Mouse (Mus musculus) bone marrow, adult 2 months (tissue): ENCODE measurements around the gene Mettl14. TPM values are rescaled to one million over a fixed set of nuclear protein-coding genes. Genes with fewer than 3 reads are reported as not detected.

Source experiments
- H3K27ac ChIP-seq: fragments of 200-500 bp; 2 replicates; pipeline ENCODE4 v1.5.1; 2012; ENCODE audit warnings: low read depth, mild to moderate bottlenecking, control low read depth, inconsistent platforms, low read length; ENCODE audit not compliant: control insufficient read depth, poor library complexity, insufficient read depth
- H3K4me1 ChIP-seq: fragments of 200-500 bp; 2 replicates; pipeline ENCODE4 v1.6.1; 2011; ENCODE audit warnings: low read length; ENCODE audit not compliant: control insufficient read depth, insufficient read depth
- H3K4me3 ChIP-seq: fragments of 200-500 bp; replicated peaks from 2 replicates; pipeline ENCODE3; 2011; ENCODE audit warnings: mild to moderate bottlenecking, low read depth, low read length, control low read depth; ENCODE audit not compliant: control insufficient read depth
- CTCF ChIP-seq: fragments of 200-500 bp; IDR thresholded peaks from 2 replicates; pipeline ENCODE4 v1.5.1; 2011; ENCODE audit warnings: low read length, control low read depth; ENCODE audit not compliant: control insufficient read depth, insufficient read depth
- POLR2A ChIP-seq: fragments of 200-500 bp; IDR thresholded peaks from 2 replicates; pipeline ENCODE4 v1.6.1; 2011; ENCODE audit warnings: low read depth, mild to moderate bottlenecking, control low read depth, low read length, borderline replicate concordance; ENCODE audit not compliant: control insufficient read depth
- WGBS: fragments of 180-500 bp; shearing (Covaris S2); methylation state at CpG from one replicate; pipeline ENCODE4 v1.1.7; 2018; 5-methylcytosine and 5-hydroxymethylcytosine counted together
- polyA plus RNA-seq: library from polyadenylated mRNA; stranded (reverse); fragments of >200 nt; gene quantifications from 2 replicates; pipeline ENCODE4 v1.2.4, GENCODE M21; 2011; ENCODE audit warnings: low replicate concordance; ENCODE audit not compliant: missing spikeins, insufficient read depth, insufficient read length

Mettl14 gene
- polyA plus RNA-seq, result 10.8 and 11.3 TPM in 2 replicates

DNA sequence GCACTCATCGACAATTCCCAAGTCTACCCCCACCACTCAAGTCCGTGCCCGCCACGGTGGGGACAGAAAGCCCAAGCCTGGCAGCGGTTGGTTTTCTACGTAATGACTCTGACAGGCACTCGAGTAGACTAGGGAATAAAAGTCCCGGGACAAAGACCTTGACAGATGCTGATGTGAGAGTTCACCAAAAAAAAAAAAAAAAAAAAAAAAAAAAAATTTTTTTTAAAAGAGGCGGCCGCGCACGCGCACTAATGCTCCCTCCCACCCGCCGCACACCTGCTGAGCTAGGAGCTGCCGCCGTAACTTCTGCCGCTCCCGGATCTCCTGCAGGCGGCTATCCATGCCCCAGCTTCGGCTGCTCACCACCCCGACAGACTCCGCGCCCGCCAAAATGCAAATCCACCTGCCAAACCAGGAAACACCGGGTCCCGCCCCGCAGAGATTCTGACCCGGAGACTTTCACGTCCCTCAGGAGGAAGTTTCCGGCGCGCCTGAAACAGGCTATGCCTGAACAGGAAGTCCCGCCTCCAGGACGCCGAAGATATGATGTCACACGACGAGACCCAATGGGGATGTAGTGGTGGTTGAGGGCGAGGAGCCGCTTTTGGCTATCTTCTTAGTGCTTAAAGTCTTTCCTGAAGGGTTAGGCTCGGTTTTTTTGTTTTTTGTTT lies at the start of gene Mettl14:
Gene Mettl14, minus strand, starts transcription at position 623 of the 671 bp plus-strand sequence.
- no peaks in the 10 kb centered on the region for H3K4me1 ChIP-seq
- WGBS, result under 1% methylated on average over 41 of the region's 41 CpGs
- no peak; the same call in 1 of the 2 replicates for TF ChIP-seq POLR2A
- H3K27ac ChIP-seq, result peak within 1 kb of the TSS; percentile 88
- H3K4me3 ChIP-seq, result peak within 1 kb of the TSS; percentile 89

- Histone ChIP-seq H3K4me3 (no peak overlapping the region), H3K27ac (no peak overlapping the region), H3K4me1 (no peaks in the 10 kb centered on the region)
- 76% methylated on average over 3 of the region's 3 CpGs for WGBS
- TF ChIP-seq CTCF (no peak), POLR2A (no peak)
Measured at GRCm38 (mm10) chr3:123433362-123433761, 47.5 kb upstream of the Mettl14 start.

DNA sequence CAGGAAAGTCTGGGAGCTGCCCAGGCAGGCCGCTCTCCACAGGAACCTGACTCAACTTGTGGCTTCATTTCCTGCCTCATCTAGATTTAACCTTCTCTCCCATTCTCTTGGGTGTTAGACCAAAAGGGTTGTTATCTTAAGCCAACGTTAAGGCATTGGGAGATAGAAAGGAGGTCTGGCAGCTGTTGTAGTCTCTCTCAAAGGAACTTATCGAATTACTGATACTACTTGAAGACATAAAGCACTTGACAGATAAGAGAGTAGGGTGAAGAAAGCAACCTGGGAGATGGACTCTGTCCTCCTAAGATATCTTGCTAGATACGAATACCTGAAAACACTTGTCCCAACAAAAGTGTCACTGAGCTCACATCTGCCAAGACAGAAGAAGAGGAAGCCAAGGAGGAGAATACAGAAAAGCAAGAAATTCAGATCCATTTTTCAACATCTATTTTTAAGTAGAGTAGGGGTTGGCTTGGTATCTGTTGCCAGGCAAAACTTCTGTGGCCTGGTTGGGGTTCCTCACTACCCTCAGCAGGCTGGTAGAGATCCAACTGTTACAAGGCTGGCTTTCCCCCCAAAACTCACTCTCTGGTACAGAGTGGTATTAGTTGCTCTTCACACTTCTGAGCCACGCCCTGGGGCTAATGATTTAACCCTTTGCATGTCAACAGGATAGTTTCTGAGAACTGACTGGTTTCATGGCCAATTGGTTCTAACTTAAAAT lies 46.2 kb upstream of the Mettl14 start:
- 40% methylated on average over 5 of the region's 5 CpGs for WGBS
- TF ChIP-seq POLR2A, result no peak
- no peak for TF ChIP-seq CTCF
- Histone ChIP-seq H3K4me1 (no peaks in the 10 kb centered on the region), H3K4me3 (no peak overlapping the region), H3K27ac (no peak overlapping the region)

- 77% methylated on average over 22 of the region's 22 CpGs for WGBS
- no peaks in the 10 kb centered on the region for H3K4me1 ChIP-seq
Measured at GRCm38 (mm10) chr3:123429597-123430458, 43.9 kb upstream of the Mettl14 start.

GRCm38 (mm10) chr3:123428005-123428404 lies 42.1 kb upstream of the Mettl14 start:
- H3K27ac ChIP-seq, result no peak overlapping the region
- H3K4me1 ChIP-seq, result no peaks in the 10 kb centered on the region
- no peak for TF ChIP-seq CTCF
- TF ChIP-seq POLR2A, result no peak
- 69% methylated on average over 4 of the region's 4 CpGs for whole genome bisulfite sequencing
- no peak overlapping the region for H3K4me3 ChIP-seq

More at GRCm38 (mm10) chr3:123429597-123430458, 43.9 kb upstream of the Mettl14 start:
- TF ChIP-seq CTCF (no peak), POLR2A (no peak)
- no peak overlapping the region for H3K27ac ChIP-seq
- H3K4me3 ChIP-seq, result no peak overlapping the region

GRCm38 (mm10) chr3:123425647-123426046 lies 39.7 kb upstream of the Mettl14 start:
- 72% methylated on average over 2 of the region's 2 CpGs for WGBS
- no peak overlapping the region for H3K27ac ChIP-seq
- H3K4me3 ChIP-seq, result no peak overlapping the region
- TF ChIP-seq POLR2A (no peak), CTCF (no peak)
- no peaks in the 10 kb centered on the region for H3K4me1 ChIP-seq

DNA sequence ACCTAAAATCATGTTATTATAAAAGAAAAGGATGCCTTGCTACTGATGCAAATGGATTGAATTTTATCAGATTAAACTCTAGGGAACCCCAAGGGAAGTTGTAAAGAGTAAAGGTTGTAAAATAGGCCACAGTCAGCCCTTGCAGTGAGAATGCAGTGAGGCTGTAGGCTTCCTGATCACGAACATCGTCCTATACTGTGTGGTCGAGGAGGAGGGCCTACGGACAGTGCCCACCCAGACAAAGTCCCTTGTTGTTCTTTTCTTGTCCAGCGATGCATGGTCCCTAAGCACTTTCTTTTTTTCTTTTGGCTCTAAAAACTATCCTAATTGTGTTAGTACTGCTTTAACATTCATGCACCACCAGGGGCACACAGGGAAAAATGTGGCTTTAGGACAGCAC lies 27.3 kb upstream of the Mettl14 start:
- no peaks in the 10 kb centered on the region for H3K4me1 ChIP-seq
- no peak overlapping the region for H3K27ac ChIP-seq
- H3K4me3 ChIP-seq, result no peak overlapping the region
- no peak for TF ChIP-seq CTCF
- no peak for TF ChIP-seq POLR2A
- WGBS, result 76% methylated on average over 5 of the region's 5 CpGs
